ENCODE assay signal across 8 mouse cellular contexts in the genomic region with DNA sequence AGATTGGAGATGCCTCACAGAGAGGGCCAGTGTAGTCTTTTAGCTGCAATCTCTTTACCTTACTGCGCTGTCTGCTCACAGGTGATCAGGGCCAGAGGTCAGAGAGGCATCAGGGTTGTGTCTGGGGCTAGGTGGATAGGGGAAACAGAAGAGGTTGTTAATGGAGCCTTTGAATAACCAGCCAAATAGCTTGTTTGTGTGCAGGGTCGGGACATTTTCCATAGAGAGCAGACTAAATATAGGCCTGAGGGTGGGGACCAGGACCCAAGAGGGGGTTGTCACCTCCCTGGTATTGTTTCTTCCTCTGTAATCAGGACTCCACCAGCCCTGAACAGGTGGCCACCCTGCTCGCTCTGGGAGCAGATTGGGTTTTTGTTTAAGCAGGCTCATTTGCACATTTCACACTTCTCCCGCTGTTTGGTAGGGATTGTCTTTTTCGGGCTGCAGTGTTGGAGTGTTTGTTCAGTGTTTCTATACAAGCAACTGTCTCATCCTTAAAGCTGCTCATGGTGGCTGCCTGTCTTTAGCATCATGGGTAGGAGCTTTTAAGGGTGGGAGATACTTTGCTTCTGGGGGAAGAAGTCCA. TPM values are rescaled to one million over a fixed set of nuclear protein-coding genes. Genes with fewer than 3 reads are reported as not detected.
DNase-seq lines count a peak whose midpoint lies in the region; ATAC-seq lines count a peak whose summit lies in the region.

No protein-coding gene starts in this region.

- H3K27me3 ChIP-seq in heart, embryonic 10.5 days (ENCODE audit: insufficient read depth, poor library complexity, severe bottlenecking), result no peaks in the 10 kb centered on the region
- no peaks in the 10 kb centered on the region for H3K27me3 ChIP-seq in forebrain, embryonic 12.5 days
- H3K27me3 ChIP-seq in midbrain, embryonic 13.5 days, result no peaks in the 10 kb centered on the region
- H3K27me3 ChIP-seq in kidney, embryonic 16.5 days (ENCODE audit: insufficient read depth, low read length), result no peaks in the 10 kb centered on the region

- H3K4me1 ChIP-seq in heart, embryonic 10.5 days, result peaks cover 92% of the 10 kb centered on the region
- peaks cover 72% of the 10 kb centered on the region for H3K4me1 ChIP-seq in forebrain, embryonic 12.5 days
- H3K4me1 ChIP-seq in midbrain, embryonic 13.5 days (replicated peaks), result peaks cover 77% of the 10 kb centered on the region
- peaks cover 38% of the 10 kb centered on the region for H3K4me1 ChIP-seq in kidney, embryonic 16.5 days (ENCODE audit: insufficient read depth, low read length)

- H3K9ac ChIP-seq in forebrain, embryonic 12.5 days, result no peak overlapping the region
- no peak overlapping the region for H3K9ac ChIP-seq in midbrain, embryonic 13.5 days (replicated peaks)
- H3K9ac ChIP-seq in kidney, embryonic 16.5 days (replicated peaks; ENCODE audit: low read length), result no peak overlapping the region

- 30% methylated on average over 5 of the region's 5 CpGs for WGBS in heart, embryonic 10.5 days
- WGBS in forebrain, embryonic 12.5 days, result 19% methylated on average over 5 of the region's 5 CpGs
- 17% methylated on average over 5 of the region's 5 CpGs for WGBS in midbrain, embryonic 13.5 days
- WGBS in kidney, embryonic 16.5 days, result 42% methylated on average over 5 of the region's 5 CpGs

- no peak for DNase-seq in heart, embryonic 10.5 days (ENCODE audit: low spot score)
- no peak for DNase-seq in heart, adult 9 months (ENCODE audit: low spot score in 2 of 2)
- peak; percentile 21 to 43 for DNase-seq in left cerebral cortex, postnatal 36 days (ENCODE audit: low spot score in 2 of 2)
- DNase-seq in left cerebral cortex, postnatal 10 days (ENCODE audit: extremely low spot score in 1 of 2, low spot score in 2 of 2), result no peak
- DNase-seq in ovary, adult 18-20 months (ENCODE audit: low spot score), result no peak

- H3K27ac ChIP-seq in heart, embryonic 10.5 days, result peak overlapping the region; percentile 57; the same call in 1 of the 2 replicates
- 0 out of 2 replicates have a peak overlapping the region, but pooled peaks have one; percentile 3 for H3K27ac ChIP-seq in forebrain, embryonic 12.5 days
- H3K27ac ChIP-seq in midbrain, embryonic 13.5 days, result peak overlapping the region; percentile 44; the same call in 1 of the 2 replicates
- no peak overlapping the region for H3K27ac ChIP-seq in kidney, embryonic 16.5 days (ENCODE audit: low read length)

- intact Hi-C loops in left cerebral cortex, postnatal 36 days (cut with DNase I), result no loop called here
- intact Hi-C loops in left cerebral cortex, postnatal 10 days (cut with DNase I), result no loop called here

- 0 out of 2 replicates have a peak overlapping the region, but pooled peaks have one; percentile 4 for H3K4me2 ChIP-seq in forebrain, embryonic 12.5 days
- no peak overlapping the region for H3K4me2 ChIP-seq in midbrain, embryonic 13.5 days (replicated peaks)
- no peak overlapping the region for H3K4me2 ChIP-seq in kidney, embryonic 16.5 days (replicated peaks; ENCODE audit: low read depth, low read length)

- H3K9me3 ChIP-seq in heart, embryonic 10.5 days, result no peaks in the 10 kb centered on the region
- H3K9me3 ChIP-seq in forebrain, embryonic 12.5 days, result no peaks in the 10 kb centered on the region
- no peaks in the 10 kb centered on the region for H3K9me3 ChIP-seq in midbrain, embryonic 13.5 days
- no peaks in the 10 kb centered on the region for H3K9me3 ChIP-seq in kidney, embryonic 16.5 days (ENCODE audit: low read length)

- no peak overlapping the region for H3K4me3 ChIP-seq in heart, embryonic 10.5 days
- H3K4me3 ChIP-seq in forebrain, embryonic 12.5 days (replicated peaks), result no peak overlapping the region
- H3K4me3 ChIP-seq in midbrain, embryonic 13.5 days (replicated peaks), result no peak overlapping the region
- no peak overlapping the region for H3K4me3 ChIP-seq in kidney, embryonic 16.5 days (ENCODE audit: low read length)

- H3K36me3 ChIP-seq in heart, embryonic 10.5 days, result peaks cover 2% of the 10 kb centered on the region; the same call in 1 of the 2 replicates
- H3K36me3 ChIP-seq in forebrain, embryonic 12.5 days (replicated peaks), result no peaks in the 10 kb centered on the region
- H3K36me3 ChIP-seq in midbrain, embryonic 13.5 days, result no peaks in the 10 kb centered on the region
- H3K36me3 ChIP-seq in kidney, embryonic 16.5 days (ENCODE audit: insufficient read depth, low read length), result no peaks in the 10 kb centered on the region

- peak; percentile 34; the same call in 1 of the 2 replicates for ATAC-seq in forebrain, embryonic 12.5 days (ENCODE audit: low FRiP score)
- no peak for ATAC-seq in midbrain, embryonic 13.5 days
- ATAC-seq in kidney, embryonic 16.5 days (ENCODE audit: low FRiP score, low TSS enrichment), result no peak

RNA-seq across cellular contexts. Expression of a gene that starts 10.9 kb away (rescaled TPM):
- 7.6 and 10.3 TPM in 2 replicates for polyA plus RNA-seq in heart, embryonic 10.5 days (2016; fragmentation: Nextera tagmentation; extraction: Ambion mirVana)
- total RNA-seq in left cerebral cortex, postnatal 36 days (2021), result 100 to 1,000 TPM; 244 to 260 TPM
- total RNA-seq in left cerebral cortex, postnatal 10 days (2021), result 100 to 1,000 TPM; 300 to 303 TPM
- 44.7 and 49.9 TPM in 2 replicates for polyA plus RNA-seq in forebrain, embryonic 12.5 days (2016; fragmentation: Nextera tagmentation; extraction: Ambion mirVana)
- polyA plus RNA-seq in midbrain, embryonic 13.5 days (2015; fragmentation: Nextera tagmentation; extraction: Ambion mirVana), result 41.4 and 50.2 TPM in 2 replicates
- 7.7 and 8.9 TPM in 2 replicates for polyA plus RNA-seq in kidney, embryonic 16.5 days (2015; fragmentation: Nextera tagmentation; extraction: Ambion mirVana)

Comparison
In these comparisons a context has a peak if more than half of its experiments do, and no peak if none do; other contexts are left out.
1. DNase-seq: peak in left cerebral cortex, postnatal 36 days (2 of 2); none in heart, embryonic 10.5 days (single experiment), heart, adult 9 months (0 of 2), left cerebral cortex, postnatal 10 days (0 of 2) and ovary, adult 18-20 months (single experiment).